Mouse (Mus musculus): ENCODE measurements at regions not wholly inside any gene's neighbourhood (a gene's known extent, or its start where the extent isn't known, plus 50 kb on each side); places are given as distances from the start of the nearest gene placed in this dataset.

DNA sequence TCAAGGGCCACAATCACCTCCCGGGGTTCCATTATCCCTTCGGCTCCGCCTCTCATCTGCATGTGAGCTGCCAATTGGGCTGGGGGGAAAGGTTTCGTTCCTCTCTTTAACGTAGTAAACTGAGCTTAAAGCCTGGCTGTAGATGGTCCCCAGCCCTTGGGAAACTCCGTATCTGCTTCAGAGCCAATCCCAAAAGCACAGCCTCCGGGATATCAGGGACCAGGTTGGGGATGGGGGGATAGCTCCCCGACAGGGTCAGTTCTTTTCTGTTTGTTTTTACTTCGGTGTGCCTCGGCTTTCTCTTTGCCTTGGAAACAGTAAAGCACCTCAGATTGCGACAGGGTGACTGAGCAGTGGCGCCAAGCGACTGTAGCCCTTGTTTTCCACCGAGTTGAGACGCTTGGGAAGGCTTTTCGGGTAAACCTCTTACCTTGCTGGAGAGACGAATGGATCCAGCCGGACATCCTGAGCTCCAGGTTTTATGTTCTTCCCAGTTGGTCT is 64.5 kb downstream of the Tfap2c start:
- intact Hi-C loops (cut with DNase I) = no loop called here
- no peak for DNase-seq (ENCODE audit: low spot score in 2 of 2)

DNA sequence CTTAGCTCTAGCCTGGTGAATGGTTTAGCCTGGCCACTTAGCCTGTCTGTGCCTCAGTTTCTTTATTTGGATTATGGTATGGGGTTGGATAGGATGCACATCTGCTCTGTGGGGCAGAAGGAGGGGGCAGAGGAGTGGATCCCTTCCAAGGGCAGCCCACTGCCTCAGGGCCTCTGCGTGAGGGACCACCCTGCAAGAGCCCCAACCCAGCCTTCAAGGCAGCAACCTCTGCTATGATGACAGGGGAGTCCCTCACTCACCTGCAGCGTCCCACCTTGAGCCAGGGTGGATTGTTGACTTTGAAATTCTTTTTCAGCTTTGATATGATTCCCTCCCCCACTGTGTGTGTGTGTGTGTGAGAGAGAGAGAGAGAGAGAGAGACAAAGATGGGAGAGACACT is 65.8 kb downstream of the Tfap2c start:
- no peak for DNase-seq (ENCODE audit: low spot score in 2 of 2)
- intact Hi-C loops (cut with DNase I) = loop anchor here (5.0 kb wide), 1 partner anchor 103 kb away; no protein-coding TSS in a partner anchor

DNA sequence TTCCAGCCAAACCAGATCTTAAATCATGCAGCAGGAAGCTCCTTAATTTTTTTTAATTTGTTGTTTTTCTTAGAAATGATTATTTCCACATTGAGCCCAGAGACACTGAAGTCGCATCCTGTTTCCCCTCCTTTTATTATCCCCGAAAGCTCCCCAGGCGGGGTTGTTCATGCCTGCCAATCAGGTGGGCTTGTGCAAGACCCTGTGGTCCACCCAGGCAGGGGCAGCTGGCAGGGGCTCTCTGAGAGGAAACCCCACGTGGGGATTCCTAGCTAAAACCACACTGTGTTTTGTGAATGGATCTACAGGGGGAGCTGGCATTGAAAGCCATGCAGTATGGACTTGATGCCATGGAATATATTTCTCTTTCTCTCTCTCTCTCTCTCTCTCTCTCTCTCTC is 66.2 kb downstream of the Tfap2c start:
- intact Hi-C loops (cut with DNase I) = loop anchor here (5.0 kb wide), 1 partner anchor 103 kb away; no protein-coding TSS in a partner anchor

DNA sequence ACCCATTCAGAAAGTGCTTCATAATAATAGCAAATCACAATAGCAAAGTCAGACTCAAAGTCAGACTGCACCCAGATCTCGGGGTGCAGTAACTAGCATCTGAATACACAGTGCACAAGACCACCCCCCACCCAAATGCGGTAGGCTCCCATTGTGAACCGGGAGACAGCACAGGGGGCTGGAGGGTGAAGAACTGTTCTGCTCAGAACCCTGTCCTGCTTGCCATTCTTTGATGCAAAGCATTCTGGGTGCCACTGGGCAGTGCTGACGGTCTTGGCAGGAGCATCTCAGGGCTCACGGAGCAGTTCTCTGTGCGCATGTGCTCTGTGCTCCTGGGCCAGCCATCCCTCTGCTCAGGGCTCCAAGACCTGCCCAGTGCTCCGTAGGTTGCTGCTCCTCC is 69.8 kb downstream of the Tfap2c start:
- intact Hi-C loops (cut with DNase I) = loop anchor here (5.0 kb wide), 1 partner anchor 107 kb away; no protein-coding TSS in a partner anchor
- no peak for DNase-seq (ENCODE audit: low spot score in 2 of 2)

More for the DNA sequence above, 66.2 kb downstream of the Tfap2c start:
- no peak for DNase-seq (ENCODE audit: low spot score in 2 of 2)

DNA sequence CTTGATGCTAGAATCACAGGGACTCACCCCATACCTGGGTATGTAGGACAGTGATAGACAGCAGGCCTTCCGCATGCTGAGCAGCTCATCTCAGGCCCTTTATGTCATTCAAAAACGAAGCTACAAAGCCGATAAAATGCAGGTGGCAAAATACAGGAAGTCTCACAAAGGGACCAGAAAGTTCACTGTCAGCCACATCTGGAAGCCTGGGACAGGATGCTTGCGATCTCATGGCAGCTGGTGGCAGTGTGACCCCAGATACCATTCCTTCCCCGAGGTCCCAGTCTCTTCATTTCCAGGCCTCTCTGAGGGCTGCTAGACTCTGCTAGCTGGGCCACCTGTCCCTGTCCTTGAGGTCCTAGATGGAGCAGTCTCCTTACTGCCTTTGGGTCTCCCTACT is 70.6 kb downstream of the Tfap2c start:
- intact Hi-C loops (cut with DNase I) = no loop called here
- no peak for DNase-seq (ENCODE audit: low spot score in 2 of 2)

DNA sequence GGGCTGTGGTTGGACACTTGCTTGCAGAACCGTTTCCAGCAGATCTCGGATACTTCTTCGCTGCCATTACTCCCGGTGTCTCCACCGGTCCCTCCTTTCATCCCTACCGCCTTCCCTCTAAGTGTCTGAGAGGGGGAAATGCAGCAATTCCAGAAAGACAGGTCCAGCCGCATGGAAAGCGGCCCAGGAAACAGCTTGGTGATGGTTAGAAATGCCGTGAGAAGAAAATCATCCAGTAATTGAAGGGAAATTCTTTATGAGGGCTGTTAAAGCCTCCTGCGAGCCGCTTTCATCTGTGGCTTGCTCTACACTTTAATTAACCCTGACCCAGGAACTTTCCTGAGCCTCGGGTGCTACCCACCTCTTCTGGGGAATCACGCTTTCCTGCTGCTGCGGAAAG is 74.3 kb downstream of the Tfap2c start:
- no peak for DNase-seq (ENCODE audit: low spot score in 2 of 2)
- intact Hi-C loops (cut with DNase I) = no loop called here

DNA sequence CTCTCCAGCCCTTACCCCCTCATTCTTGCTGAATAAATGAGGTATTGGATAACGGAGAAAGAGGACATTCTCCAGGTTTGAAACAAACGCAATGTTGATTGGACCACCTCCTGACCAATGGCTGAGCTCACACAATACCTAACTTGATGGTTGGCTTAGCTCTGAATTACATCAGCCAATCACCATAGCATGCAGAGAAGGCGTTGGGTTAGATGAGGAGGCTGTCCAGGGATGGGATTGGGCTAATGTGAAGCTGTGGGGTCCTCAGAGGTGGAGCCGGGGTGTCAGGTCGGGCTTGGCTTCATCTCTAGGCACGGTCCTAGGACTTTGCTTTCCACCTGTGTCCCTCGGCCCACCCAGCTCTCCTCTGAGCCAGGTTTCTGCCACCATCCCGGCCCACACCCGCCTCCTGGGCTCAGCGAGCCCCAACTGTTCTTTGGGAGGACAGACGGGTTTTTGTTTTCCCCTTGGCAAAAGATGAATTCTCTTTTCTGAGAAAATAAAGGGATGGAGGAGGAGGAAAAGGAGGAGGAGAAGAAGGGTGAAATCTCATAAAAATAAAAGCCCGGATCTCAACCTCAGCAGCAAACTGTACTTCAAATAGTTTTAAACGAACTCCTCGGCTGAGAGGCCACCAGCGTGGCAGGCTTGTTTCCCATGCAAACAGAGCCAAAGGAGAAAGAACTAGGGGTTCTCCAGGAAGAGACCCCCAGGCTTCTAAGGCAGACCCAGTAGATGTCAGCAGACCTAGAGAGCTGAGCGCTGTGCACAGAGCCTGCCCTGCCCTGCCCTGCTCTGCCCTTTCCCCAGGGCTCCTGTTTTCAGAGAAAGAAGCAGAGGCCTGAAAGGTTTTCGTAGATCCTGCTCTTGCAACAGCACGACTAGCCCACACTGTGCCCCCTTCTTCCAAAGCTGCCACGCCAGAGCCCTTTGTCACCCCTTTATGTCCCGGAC is 78.2 kb downstream of the Tfap2c start:
- DNase-seq (ENCODE audit: low spot score in 2 of 2) = no peak
- intact Hi-C loops (cut with DNase I) = no loop called here

DNA sequence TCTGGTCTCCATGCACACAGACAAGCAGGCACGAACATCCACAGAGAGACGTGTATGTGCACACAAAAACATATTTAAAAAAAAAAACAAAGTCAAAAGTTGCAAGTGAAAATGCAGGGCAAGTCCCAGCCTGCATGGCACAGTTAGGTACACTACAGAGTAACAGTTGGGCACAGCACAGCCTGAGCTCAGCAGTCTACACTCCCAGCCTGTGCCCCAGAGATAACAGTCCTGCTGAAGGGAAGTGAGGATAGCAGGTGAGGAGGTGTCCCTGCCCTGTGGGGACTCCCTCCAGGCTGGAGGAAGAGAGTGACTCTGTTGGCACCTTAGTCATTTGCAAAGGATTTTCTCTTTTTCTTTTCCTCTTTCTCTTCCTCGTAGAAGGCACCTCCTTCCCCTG is 80.9 kb downstream of the Tfap2c start:
- intact Hi-C loops (cut with DNase I) = no loop called here
- DNase-seq (ENCODE audit: low spot score in 2 of 2) = no peak

DNA sequence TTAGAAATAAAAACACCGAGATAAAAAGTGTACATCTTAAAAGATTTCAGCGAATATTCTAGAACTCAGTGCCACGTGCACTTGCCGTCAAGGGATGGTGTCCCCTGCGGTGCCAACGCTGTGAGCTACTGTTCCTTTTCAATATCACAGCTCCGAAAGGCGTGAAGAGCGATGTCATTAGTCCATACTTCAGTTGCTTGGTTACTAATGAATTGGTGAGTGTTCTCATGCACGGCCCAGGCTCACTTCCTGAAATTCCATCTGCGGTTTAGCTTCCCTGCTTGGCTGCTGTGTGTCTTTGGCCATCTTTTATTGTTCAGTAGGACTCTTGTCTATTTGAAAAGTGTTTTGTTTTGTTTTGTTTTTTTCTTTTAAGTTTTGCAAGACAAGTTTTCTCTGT is 93.2 kb downstream of the Tfap2c start:
- no peak for DNase-seq (ENCODE audit: low spot score in 2 of 2)
- intact Hi-C loops (cut with DNase I) = no loop called here

DNA sequence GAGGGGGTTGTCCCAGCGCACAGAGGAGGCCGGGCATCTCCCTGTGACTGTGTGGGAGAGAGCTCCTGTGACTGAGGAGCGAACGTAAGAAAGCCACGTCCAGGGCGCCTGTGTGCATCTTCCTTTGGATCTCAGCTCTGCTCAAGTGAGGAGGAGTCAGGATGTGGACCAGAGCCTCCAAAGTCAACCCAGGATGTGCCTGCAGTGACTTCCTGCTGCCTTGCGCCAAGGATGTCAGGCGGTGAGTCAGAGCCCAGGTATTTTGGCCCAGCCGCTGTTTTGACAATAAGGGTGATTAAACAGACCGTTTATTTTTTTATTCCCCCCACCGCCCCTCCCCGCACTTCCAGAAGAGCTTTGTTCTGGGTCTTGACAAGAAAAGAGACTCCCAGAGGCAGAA is 94.5 kb downstream of the Tfap2c start:
- no peak for DNase-seq (ENCODE audit: low spot score in 2 of 2)
- intact Hi-C loops (cut with DNase I) = no loop called here

DNA sequence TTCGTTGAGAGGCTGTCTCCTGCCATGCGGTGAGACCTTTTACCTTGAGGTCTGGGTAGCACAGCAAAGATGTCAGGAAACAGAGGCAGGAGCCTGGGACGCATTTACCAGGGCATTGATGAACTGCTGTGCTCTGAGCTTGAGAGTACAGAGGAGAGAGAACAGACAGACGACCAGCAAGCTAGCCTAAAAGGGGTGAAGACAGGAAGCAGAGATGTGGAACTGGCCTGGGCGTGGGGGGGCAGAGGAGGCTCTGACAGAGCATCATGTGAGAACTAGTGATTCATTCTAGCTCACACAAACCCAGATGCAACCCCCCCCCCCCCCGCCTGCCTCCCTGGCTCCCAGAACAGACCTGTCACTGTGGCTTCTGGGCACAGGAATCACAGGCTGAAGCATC is 95.1 kb downstream of the Tfap2c start:
- intact Hi-C loops (cut with DNase I) = no loop called here
- DNase-seq (ENCODE audit: low spot score in 2 of 2) = no peak

DNA sequence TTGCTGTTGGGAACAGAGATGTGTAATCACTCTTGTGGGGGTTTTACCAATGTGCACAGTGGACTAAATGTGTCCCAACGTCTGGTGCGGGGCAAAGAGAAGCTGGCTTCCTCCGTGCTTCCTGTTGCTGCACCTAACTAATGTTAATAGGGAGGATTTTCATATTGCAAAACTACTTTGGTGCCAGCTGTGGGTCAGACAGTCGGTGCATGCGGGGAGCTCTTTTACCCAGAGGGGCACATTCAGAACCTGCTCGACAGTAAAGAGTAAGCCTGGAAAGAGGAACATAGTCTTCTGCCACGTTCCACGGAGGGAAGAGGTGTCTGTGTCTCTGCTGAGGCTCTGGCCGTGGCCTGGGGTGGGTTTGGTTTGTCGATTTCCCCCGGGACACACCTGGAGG is 98.7 kb downstream of the Tfap2c start:
- no peak for DNase-seq (ENCODE audit: low spot score in 2 of 2)
- intact Hi-C loops (cut with DNase I) = no loop called here

DNA sequence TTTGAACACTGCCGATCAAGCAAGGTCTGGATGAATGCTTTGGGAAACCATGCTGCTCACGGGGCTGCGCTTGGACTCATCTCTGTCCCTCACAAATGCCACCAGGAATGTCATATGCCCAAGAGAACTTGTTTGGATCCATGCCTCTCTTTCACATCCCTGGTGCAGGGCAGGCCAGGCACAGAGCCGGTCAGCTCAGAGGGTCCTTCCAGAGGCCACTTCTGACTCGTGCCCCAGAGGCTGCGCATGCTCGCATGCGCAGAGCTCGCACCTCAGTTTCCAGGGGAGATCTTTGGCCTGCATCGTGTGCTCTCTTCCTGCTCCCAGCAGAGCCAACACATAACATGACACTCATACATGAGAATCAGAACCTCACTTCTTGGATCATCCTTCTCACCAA is 111.1 kb downstream of the Tfap2c start:
- no peak for DNase-seq (ENCODE audit: low spot score in 2 of 2)
- intact Hi-C loops (cut with DNase I) = no loop called here

DNA sequence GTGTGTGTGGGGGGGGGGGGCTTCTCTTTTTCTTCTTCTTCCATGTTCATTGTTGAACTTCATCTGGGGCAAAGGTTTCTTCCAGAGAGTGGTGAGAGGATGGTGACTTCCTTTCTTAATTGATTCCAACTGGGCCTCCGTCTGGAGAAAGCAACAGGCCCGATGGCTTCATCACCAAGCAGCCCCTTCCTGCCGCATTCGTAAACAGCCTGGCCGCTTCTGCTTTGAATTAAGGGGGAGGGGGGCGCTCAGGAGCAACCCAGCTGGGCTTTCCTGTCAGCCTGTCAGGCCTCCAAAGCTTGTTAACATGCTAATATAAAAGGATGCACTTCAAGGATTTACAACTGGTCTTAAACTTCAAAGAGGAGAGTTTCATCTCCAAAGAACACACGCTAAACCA is 111.5 kb downstream of the Tfap2c start:
- intact Hi-C loops (cut with DNase I) = no loop called here
- no peak for DNase-seq (ENCODE audit: low spot score in 2 of 2)

DNA sequence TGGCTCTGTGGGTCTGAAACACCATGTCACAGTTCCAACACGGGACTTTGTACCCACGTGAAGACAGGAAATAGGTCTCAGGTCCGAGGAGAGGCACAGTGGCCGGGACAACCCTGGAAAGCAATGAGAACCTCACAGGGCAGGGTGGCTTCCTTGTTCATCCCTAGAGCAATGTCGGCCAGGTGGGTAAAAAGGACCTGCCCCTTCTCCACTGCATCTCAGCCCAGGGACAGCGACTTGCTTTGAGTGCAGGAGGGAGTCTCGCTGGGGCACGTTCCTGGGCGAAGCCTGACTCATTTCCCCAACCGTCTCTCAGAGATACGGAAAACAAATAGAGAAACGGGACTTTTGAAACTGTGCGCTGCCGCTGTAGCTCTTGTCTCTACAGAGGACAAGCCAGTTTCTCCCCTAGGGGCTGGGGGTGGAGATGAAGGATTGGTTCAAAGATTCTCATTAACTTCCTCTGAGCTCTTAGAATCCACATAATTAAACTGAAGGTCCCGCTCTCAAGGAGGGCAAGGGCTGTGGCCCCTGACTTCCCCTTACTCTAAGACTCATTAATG is 112.1 kb downstream of the Tfap2c start:
- DNase-seq (ENCODE audit: low spot score in 2 of 2) = no peak
- intact Hi-C loops (cut with DNase I) = no loop called here

DNA sequence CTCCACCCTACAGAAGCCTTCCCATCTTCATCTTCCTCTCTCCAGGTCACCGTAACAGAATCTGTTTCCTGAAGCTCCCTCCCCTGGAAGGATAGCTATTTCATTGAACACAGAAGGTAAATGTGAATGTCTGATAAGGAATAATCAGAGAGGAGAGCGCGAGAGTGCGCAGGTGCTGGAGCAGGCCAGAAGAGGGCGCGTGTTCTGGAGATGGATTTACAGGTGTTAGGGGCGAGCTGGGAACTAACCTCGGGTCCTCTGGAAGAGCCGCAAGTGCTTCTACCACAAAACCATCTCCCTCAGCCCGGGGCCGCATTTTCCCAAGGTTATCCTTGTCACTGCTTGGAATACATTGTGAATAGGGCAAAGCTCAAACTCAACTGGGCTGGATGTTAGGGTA is 112.8 kb downstream of the Tfap2c start:
- intact Hi-C loops (cut with DNase I) = no loop called here
- DNase-seq (ENCODE audit: low spot score in 2 of 2) = no peak

DNA sequence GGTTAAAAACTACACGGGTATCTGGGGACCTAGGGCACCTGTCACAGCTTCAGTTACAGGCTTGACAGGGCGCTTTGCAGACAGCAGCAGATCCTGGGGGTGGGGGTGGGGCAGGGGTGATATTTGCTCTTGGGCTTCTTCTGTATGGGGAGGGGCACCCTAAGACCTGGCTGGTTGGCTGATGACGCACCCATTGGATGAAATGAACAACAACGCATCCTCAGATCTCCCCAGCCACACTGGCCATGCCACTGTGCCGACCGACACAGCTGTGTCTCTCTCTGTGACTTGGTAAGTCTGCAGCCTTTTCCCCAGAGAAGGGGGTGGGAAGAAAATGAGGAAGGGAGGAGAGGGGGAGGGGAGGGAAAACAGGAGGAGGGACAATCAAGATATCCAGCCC is 114.3 kb downstream of the Tfap2c start:
- intact Hi-C loops (cut with DNase I) = no loop called here
- DNase-seq (ENCODE audit: low spot score in 2 of 2) = no peak

DNA sequence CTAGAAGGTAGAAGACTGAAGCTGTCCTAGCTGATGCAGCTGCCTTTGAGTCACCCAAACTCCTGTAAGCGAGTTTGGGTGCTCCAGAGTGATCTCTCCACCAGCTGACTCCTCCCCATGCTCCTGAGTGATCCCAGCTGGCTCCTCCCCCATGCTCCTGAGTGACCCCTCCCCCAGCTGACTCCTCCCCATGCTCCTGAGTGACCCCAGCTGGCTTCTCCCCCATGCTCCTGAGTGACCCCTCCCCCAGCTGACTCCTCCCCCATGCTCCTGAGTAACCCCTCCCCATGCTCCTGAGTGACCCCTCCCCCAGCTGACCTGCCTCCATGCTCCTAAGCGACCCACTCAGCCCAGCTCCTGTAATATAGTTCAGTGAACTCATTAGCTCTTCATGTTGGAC is 123.7 kb downstream of the Tfap2c start:
- intact Hi-C loops (cut with DNase I) = no loop called here
- DNase-seq (ENCODE audit: low spot score in 2 of 2) = no peak

DNA sequence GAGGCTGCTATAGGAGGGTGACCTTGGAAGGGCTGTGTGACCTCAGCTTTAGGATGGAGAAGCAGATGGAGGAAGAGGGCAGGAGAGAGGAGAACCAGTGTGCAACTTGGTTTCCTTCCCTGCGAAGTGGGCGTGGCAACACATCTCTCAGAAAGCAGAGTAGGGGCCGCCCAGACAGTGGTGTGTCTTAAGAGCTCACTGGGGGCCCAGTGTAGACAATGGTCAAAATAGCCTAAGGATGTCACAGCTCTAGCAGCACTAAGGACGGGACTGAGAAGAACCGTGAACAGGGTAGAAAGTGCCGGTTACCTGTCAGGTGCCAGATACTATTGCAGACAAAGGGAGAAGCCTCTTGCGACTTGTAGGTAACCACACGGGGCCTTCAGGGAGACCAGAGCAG is 125.2 kb downstream of the Tfap2c start:
- intact Hi-C loops (cut with DNase I) = no loop called here
- DNase-seq (ENCODE audit: low spot score in 2 of 2) = no peak

DNA sequence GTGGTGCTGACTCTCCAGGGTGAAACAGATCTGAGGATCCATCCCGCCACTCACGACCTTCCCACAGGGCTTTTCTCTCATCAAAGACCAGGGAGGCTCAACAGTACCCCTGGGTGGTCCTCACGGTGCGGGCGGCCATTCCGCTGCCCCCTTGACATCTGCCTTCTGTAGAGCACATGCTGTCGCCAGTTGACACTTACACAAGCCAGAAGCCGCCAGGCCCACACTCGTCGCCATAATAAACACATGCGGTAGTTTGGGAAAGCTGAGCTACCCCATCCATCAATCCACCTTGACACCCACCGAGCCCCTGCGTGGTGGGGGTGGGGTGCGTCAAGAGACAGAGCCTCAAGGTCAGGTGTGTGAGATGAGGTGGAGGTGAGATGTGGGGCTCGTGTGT is 125.7 kb downstream of the Tfap2c start:
- no peak for DNase-seq (ENCODE audit: low spot score in 2 of 2)
- intact Hi-C loops (cut with DNase I) = no loop called here

DNA sequence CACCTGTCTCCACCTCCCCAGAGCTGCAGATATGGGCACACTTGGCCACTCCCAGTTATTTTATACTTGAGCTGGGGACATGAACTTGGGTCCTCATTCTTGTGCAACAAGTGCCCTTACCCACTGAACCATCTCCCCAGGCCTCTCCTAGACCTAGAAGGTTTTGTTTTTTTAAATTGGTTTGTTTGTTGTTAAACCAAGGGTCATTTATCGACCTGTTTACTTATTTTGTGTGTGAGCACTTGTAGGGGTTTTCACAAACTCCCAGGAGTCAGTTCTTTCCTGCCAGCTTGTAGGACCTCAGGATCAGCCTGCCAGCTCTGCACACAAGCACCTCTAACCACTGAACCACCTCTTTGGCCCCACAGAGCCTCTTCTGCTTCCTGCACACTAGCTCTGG is 140.8 kb downstream of the Tfap2c start:
- no peak for DNase-seq (ENCODE audit: low spot score in 2 of 2)
- intact Hi-C loops (cut with DNase I) = no loop called here
